Mouse (Mus musculus): ENCODE data around the gene Nipbl. TPM values are rescaled to one million over a fixed set of nuclear protein-coding genes. Genes with fewer than 3 reads are reported as not detected.

The Nipbl gene
- polyA plus RNA-seq, 1 experiment from 2014 or later, result 19.8 TPM

DNA sequence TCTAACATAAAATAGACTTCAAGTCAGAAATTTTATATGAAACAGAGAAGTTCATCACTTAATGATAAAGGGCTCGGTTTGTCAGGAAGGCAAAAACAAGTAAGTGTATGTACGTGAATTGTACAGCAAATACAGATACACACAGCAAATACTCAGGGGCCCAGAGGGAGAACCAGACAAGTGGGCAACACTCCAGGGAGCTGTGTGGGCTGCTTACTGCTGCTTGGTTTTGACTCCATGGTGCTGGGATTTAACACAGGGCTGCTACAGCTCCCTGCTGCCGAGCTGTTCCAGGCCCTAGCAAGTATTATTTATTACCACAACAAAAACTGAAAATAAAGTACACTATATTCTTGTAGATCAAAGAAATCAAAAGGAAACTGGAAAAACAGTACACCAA lies 177.1 kb downstream of the Nipbl start:
- H3K27ac ChIP-seq (ENCODE audit: low read depth, low read length), result no peak overlapping the region
- H3K4me1 ChIP-seq (ENCODE audit: control insufficient read depth, insufficient read depth, low read length), result no peaks in the 10 kb centered on the region
- peaks cover 70% of the 10 kb centered on the region for H3K36me3 ChIP-seq (ENCODE audit: control insufficient read depth, insufficient read depth, low read length)
- H3K9ac ChIP-seq (replicated peaks; ENCODE audit: low read depth, low read length), result no peak overlapping the region
- H3K4me2 ChIP-seq (ENCODE audit: low read depth, low read length), result no peak overlapping the region
- no peaks in the 10 kb centered on the region for H3K9me3 ChIP-seq (ENCODE audit: control insufficient read depth, low read length)
- no peaks in the 10 kb centered on the region for H3K27me3 ChIP-seq (ENCODE audit: control insufficient read depth, insufficient read depth, low read length)
- no peak for ATAC-seq (ENCODE audit: low read depth)
- 94% methylated on average over 3 of the region's 3 CpGs for WGBS
- no peak overlapping the region for H3K4me3 ChIP-seq (ENCODE audit: low read depth, low read length)

DNA sequence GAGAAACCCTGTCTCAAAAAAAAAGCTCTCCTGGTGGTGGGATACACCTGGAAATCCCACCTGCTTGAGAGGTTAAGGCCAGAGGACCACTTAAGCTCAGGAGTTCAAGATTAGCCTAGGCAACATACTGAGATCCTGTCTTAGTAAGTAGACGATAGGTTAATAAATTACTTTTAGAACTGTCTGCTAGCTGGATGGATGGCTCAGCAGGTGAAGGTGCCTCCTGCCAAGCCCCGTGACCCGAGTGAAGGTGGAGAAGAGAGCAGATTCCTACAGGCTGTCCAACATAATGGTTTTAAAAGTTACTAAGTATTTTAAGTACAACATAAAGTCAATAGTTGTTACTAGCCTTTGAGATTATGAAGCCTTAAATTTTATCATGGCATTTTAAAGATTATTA lies 178.3 kb downstream of the Nipbl start:
- H3K36me3 ChIP-seq (ENCODE audit: control insufficient read depth, insufficient read depth, low read length), result peaks cover 59% of the 10 kb centered on the region
- H3K9ac ChIP-seq (replicated peaks; ENCODE audit: low read depth, low read length), result no peak overlapping the region
- no peaks in the 10 kb centered on the region for H3K27me3 ChIP-seq (ENCODE audit: control insufficient read depth, insufficient read depth, low read length)
- H3K4me2 ChIP-seq (ENCODE audit: low read depth, low read length), result no peak overlapping the region
- no peak for ATAC-seq (ENCODE audit: low read depth)
- H3K4me1 ChIP-seq (ENCODE audit: control insufficient read depth, insufficient read depth, low read length), result no peaks in the 10 kb centered on the region
- H3K4me3 ChIP-seq (ENCODE audit: low read depth, low read length), result no peak overlapping the region
- WGBS, result 85% methylated on average over 3 of the region's 3 CpGs
- no peak overlapping the region for H3K27ac ChIP-seq (ENCODE audit: low read depth, low read length)
- no peaks in the 10 kb centered on the region for H3K9me3 ChIP-seq (ENCODE audit: control insufficient read depth, low read length)

Other genes with a start within 250 kb of the Nipbl start
- not detected in 2 replicates for gene Gm2310, start 75.5 kb upstream of the Nipbl start, polyA plus RNA-seq (2014; fragmentation: Nextera tagmentation; extraction: Ambion mirVana)